7 mouse cellular contexts compared by ENCODE assay signal in genomic region chr7:126929046-126929445, GRCm38 (mm10). TPM values are rescaled to one million over a fixed set of nuclear protein-coding genes. Genes with fewer than 3 reads are reported as not detected.
DNase-seq lines count a peak whose midpoint lies in the region; ATAC-seq and TF ChIP-seq lines count a peak whose summit lies in the region.

No protein-coding gene starts in this region.

- H3K9me3 ChIP-seq in lung, embryonic 14.5 days (ENCODE audit: low read depth, low read length): no peaks in the 10 kb centered on the region
- H3K9me3 ChIP-seq in embryonic facial prominence, embryonic 10.5 days: no peaks in the 10 kb centered on the region
- no peaks in the 10 kb centered on the region for H3K9me3 ChIP-seq in hindbrain, embryonic 14.5 days (ENCODE audit: control insufficient read depth, low read length)

- H3K36me3 ChIP-seq in lung, embryonic 14.5 days (ENCODE audit: insufficient read depth): peaks cover 12% of the 10 kb centered on the region
- peaks cover 41% of the 10 kb centered on the region for H3K36me3 ChIP-seq in embryonic facial prominence, embryonic 10.5 days (replicated peaks)
- peaks cover 32% of the 10 kb centered on the region for H3K36me3 ChIP-seq in hindbrain, embryonic 14.5 days (replicated peaks; ENCODE audit: control insufficient read depth, insufficient read depth)

- 0 out of 2 replicates have a peak, but pooled peaks cover 4% of the 10 kb centered on the region for H3K4me1 ChIP-seq in lung, embryonic 14.5 days (ENCODE audit: insufficient read depth)
- peaks cover 21% of the 10 kb centered on the region for H3K4me1 ChIP-seq in embryonic facial prominence, embryonic 10.5 days
- H3K4me1 ChIP-seq in hindbrain, embryonic 14.5 days (replicated peaks; ENCODE audit: control insufficient read depth, insufficient read depth, low read length): peaks cover 12% of the 10 kb centered on the region

- peak overlapping the region; percentile 90 for H3K4me2 ChIP-seq in lung, embryonic 14.5 days
- H3K4me2 ChIP-seq in hindbrain, embryonic 14.5 days (replicated peaks): peak overlapping the region; percentile 59

- peak overlapping the region; percentile 75 for H3K27ac ChIP-seq in lung, embryonic 14.5 days (ENCODE audit: low read depth)
- peak overlapping the region; percentile 88 for H3K27ac ChIP-seq in embryonic facial prominence, embryonic 10.5 days (replicated peaks)
- H3K27ac ChIP-seq in hindbrain, embryonic 14.5 days: peak overlapping the region; percentile 78

- no peak for TF ChIP-seq CTCF in lung, embryonic 14.5 days (IDR thresholded peaks at IDR 0.05; ENCODE audit: low read depth)

- peak overlapping the region; percentile 75 for H3K4me3 ChIP-seq in lung, embryonic 14.5 days (ENCODE audit: low read depth, low read length)
- H3K4me3 ChIP-seq in embryonic facial prominence, embryonic 10.5 days: peak overlapping the region; percentile 86
- peak overlapping the region; percentile 84 for H3K4me3 ChIP-seq in hindbrain, embryonic 14.5 days (replicated peaks; ENCODE audit: low read length)

- no peaks in the 10 kb centered on the region for H3K27me3 ChIP-seq in lung, embryonic 14.5 days (ENCODE audit: insufficient read depth, low read length)
- H3K27me3 ChIP-seq in embryonic facial prominence, embryonic 10.5 days (replicated peaks; ENCODE audit: low read depth, poor library complexity, severe bottlenecking): no peaks in the 10 kb centered on the region
- H3K27me3 ChIP-seq in hindbrain, embryonic 14.5 days (ENCODE audit: control insufficient read depth, insufficient read depth, low read length): no peaks in the 10 kb centered on the region

- DNase-seq in lung, embryonic 14.5 days: no peak
- DNase-seq in lung, postnatal 25 days (ENCODE audit: low spot score): no peak
- no peak for DNase-seq in embryonic facial prominence, embryonic 10.5 days (ENCODE audit: low spot score)
- no peak for DNase-seq in hindbrain, embryonic 14.5 days (ENCODE audit: low spot score)
- DNase-seq in cerebellum, postnatal 10 days: no peak

- 0% methylated on average over 27 of the region's 27 CpGs for WGBS in lung, embryonic 14.5 days
- under 1% methylated on average over 27 of the region's 27 CpGs for WGBS in embryonic facial prominence, embryonic 10.5 days
- under 1% methylated on average over 19 of the region's 27 CpGs for WGBS in hindbrain, embryonic 14.5 days

- ATAC-seq in lung, embryonic 14.5 days (ENCODE audit: insufficient read depth): peak; percentile 72
- ATAC-seq in hindbrain, embryonic 14.5 days (ENCODE audit: low FRiP score): peak; percentile 79
- peak; percentile 33; the same call in 1 of the 2 replicates for ATAC-seq in megakaryocyte, adult 5-6 weeks (ENCODE audit: poor library complexity, severe bottlenecking)
- no peak for ATAC-seq in megakaryocyte progenitor cell, adult 5-6 weeks (replicated peaks; ENCODE audit: poor library complexity)

- peak overlapping the region; percentile 82 for H3K9ac ChIP-seq in lung, embryonic 14.5 days
- peak overlapping the region; percentile 78 for H3K9ac ChIP-seq in hindbrain, embryonic 14.5 days

RNA-seq across cellular contexts. Expression of gene Kctd13, which starts 0.4 kb away (rescaled TPM):
- 12.1 and 15.7 TPM in 2 replicates for polyA plus RNA-seq in lung, embryonic 14.5 days (2014; fragmentation: Nextera tagmentation; extraction: Ambion mirVana)
- 20.2 and 21.3 TPM in 2 replicates for polyA plus RNA-seq in embryonic facial prominence, embryonic 10.5 days (2016; fragmentation: Nextera tagmentation; extraction: Ambion mirVana)
- polyA plus RNA-seq in hindbrain, embryonic 14.5 days (2014; fragmentation: Nextera tagmentation; extraction: Ambion mirVana): 102 and 104 TPM in 2 replicates
- total RNA-seq in megakaryocyte, adult 5-6 weeks (2015): 7.3 and 12.0 TPM in 2 replicates
- total RNA-seq in megakaryocyte, adult 5-6 weeks (2017): 10.9 and 19.0 TPM in 2 replicates
- 6.6 and 11.5 TPM in 2 replicates for total RNA-seq in megakaryocyte progenitor cell, adult 5-6 weeks (2015)
- 8.9 and 13.2 TPM in 2 replicates for total RNA-seq in megakaryocyte progenitor cell, adult 5-6 weeks (2017)

RNA-seq across cellular contexts. Expression of gene Tmem219, which starts 6.3 kb away (rescaled TPM):
- 26.7 and 31.5 TPM in 2 replicates for polyA plus RNA-seq in lung, embryonic 14.5 days (2014; fragmentation: Nextera tagmentation; extraction: Ambion mirVana)
- polyA plus RNA-seq in embryonic facial prominence, embryonic 10.5 days (2016; fragmentation: Nextera tagmentation; extraction: Ambion mirVana): 16.7 and 21.3 TPM in 2 replicates
- polyA plus RNA-seq in hindbrain, embryonic 14.5 days (2014; fragmentation: Nextera tagmentation; extraction: Ambion mirVana): 28.0 and 29.3 TPM in 2 replicates
- 47.9 and 50.9 TPM in 2 replicates for total RNA-seq in megakaryocyte, adult 5-6 weeks (2015)
- 44.9 and 45.5 TPM in 2 replicates for total RNA-seq in megakaryocyte, adult 5-6 weeks (2017)
- total RNA-seq in megakaryocyte progenitor cell, adult 5-6 weeks (2015): 19.1 and 28.8 TPM in 2 replicates
- total RNA-seq in megakaryocyte progenitor cell, adult 5-6 weeks (2017): 19.8 and 36.4 TPM in 2 replicates

RNA-seq across cellular contexts. Expression of gene Asphd1, which starts 20.3 kb away (rescaled TPM):
- 0.39 TPM in 1 of 2 replicates, not detected in the other for polyA plus RNA-seq in lung, embryonic 14.5 days (2014; fragmentation: Nextera tagmentation; extraction: Ambion mirVana)
- 0.14 and 0.15 TPM in 2 replicates for polyA plus RNA-seq in embryonic facial prominence, embryonic 10.5 days (2016; fragmentation: Nextera tagmentation; extraction: Ambion mirVana)
- polyA plus RNA-seq in hindbrain, embryonic 14.5 days (2014; fragmentation: Nextera tagmentation; extraction: Ambion mirVana): 8.0 and 10.9 TPM in 2 replicates
- total RNA-seq in megakaryocyte, adult 5-6 weeks (2015): not detected in 2 replicates
- not detected in 2 replicates for total RNA-seq in megakaryocyte, adult 5-6 weeks (2017)
- not detected in 2 replicates for total RNA-seq in megakaryocyte progenitor cell, adult 5-6 weeks (2015)
- not detected in 2 replicates for total RNA-seq in megakaryocyte progenitor cell, adult 5-6 weeks (2017)

RNA-seq across cellular contexts. Expression of gene Sez6l2, which starts 21.3 kb away (rescaled TPM):
- 0.68 and 1.1 TPM in 2 replicates for polyA plus RNA-seq in lung, embryonic 14.5 days (2014; fragmentation: Nextera tagmentation; extraction: Ambion mirVana)
- 0.77 and 1.2 TPM in 2 replicates for polyA plus RNA-seq in embryonic facial prominence, embryonic 10.5 days (2016; fragmentation: Nextera tagmentation; extraction: Ambion mirVana)
- 68.9 and 70.1 TPM in 2 replicates for polyA plus RNA-seq in hindbrain, embryonic 14.5 days (2014; fragmentation: Nextera tagmentation; extraction: Ambion mirVana)
- total RNA-seq in megakaryocyte, adult 5-6 weeks (2015): 2.9 TPM in 1 of 2 replicates, not detected in the other
- 0.16 and 0.33 TPM in 2 replicates for total RNA-seq in megakaryocyte, adult 5-6 weeks (2017)
- total RNA-seq in megakaryocyte progenitor cell, adult 5-6 weeks (2015): 0.46 and 1.6 TPM in 2 replicates
- total RNA-seq in megakaryocyte progenitor cell, adult 5-6 weeks (2017): 0.34 and 0.37 TPM in 2 replicates

RNA-seq across cellular contexts. Expression of gene Taok2, which starts 44.5 kb away (rescaled TPM):
- polyA plus RNA-seq in lung, embryonic 14.5 days (2014; fragmentation: Nextera tagmentation; extraction: Ambion mirVana): 34.8 and 40.1 TPM in 2 replicates
- 55.3 and 56.9 TPM in 2 replicates for polyA plus RNA-seq in embryonic facial prominence, embryonic 10.5 days (2016; fragmentation: Nextera tagmentation; extraction: Ambion mirVana)
- polyA plus RNA-seq in hindbrain, embryonic 14.5 days (2014; fragmentation: Nextera tagmentation; extraction: Ambion mirVana): 36.4 and 37.2 TPM in 2 replicates
- total RNA-seq in megakaryocyte, adult 5-6 weeks (2015): 14.3 and 19.0 TPM in 2 replicates
- 26.8 and 32.0 TPM in 2 replicates for total RNA-seq in megakaryocyte, adult 5-6 weeks (2017)
- 16.5 and 19.4 TPM in 2 replicates for total RNA-seq in megakaryocyte progenitor cell, adult 5-6 weeks (2015)
- 30.2 and 32.6 TPM in 2 replicates for total RNA-seq in megakaryocyte progenitor cell, adult 5-6 weeks (2017)
